Mouse (Mus musculus) T-helper 2 cell (primary cell): ENCODE measurements at regions not wholly inside any gene's neighbourhood (a gene's known extent, or its start where the extent isn't known, plus 50 kb on each side); places are given as distances from the start of the nearest gene placed in this dataset.

Source experiments
- in situ Hi-C: fragments of 300-600 bp; cut with MboI, MseI; formaldehyde crosslinking; loops from one replicate; pipeline ENCODE4 v1.15.1; 2025; ENCODE audit warnings: high pct_unique_total_duplicates

- in situ Hi-C loops: no loop called here
Observed at GRCm38 (mm10) chr6:36058206-36058605, 329.7 kb upstream of the Chrm2 start.

- in situ Hi-C loops: no loop called here
Observed at GRCm38 (mm10) chr6:36060411-36060810, 327.5 kb upstream of the Chrm2 start.

GRCm38 (mm10) chr6:36064919-36065318 is 323.0 kb upstream of the Chrm2 start:
- in situ Hi-C loops: no loop called here

GRCm38 (mm10) chr6:36068690-36069089 is 319.2 kb upstream of the Chrm2 start:
- in situ Hi-C loops: no loop called here

DNA sequence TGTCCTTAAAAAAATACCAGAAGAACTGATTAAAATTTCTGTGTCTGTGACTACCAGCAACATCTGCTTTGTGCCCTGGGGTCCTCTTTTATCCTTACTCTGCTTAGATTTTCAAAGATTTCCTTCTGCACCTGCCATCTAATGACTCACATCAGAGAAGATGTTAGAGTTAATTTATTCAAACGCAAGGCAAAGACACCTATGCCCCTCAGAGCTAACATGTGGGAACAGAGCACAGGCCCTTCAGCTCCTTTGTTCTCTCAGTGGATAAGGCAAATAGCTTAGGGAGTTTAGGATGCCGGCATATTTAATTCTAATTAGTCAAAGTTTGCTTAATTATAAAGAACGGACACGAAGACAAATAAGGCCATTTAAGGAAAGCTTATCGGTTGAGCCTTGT is 308.3 kb upstream of the Chrm2 start:
- in situ Hi-C loops: no loop called here

DNA sequence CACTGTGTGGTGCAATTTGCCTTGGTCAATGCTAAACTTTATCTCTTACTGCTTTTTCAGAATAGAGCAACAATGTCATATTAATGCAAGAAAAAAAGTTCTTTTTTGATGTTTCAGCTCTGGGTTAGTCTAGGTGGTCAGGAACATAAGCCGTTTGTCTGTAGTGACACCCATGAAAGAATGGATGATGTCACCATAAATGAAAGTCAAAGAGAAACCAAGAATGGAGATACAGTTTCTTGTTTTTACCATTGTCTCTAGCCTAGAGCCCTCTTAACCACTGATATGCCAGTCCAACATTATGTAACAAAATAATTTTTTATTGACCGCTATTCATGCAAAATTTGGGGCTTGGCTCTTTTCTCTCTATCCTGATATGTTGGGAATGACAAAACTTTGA is 294.3 kb upstream of the Chrm2 start:
- in situ Hi-C loops: no loop called here

DNA sequence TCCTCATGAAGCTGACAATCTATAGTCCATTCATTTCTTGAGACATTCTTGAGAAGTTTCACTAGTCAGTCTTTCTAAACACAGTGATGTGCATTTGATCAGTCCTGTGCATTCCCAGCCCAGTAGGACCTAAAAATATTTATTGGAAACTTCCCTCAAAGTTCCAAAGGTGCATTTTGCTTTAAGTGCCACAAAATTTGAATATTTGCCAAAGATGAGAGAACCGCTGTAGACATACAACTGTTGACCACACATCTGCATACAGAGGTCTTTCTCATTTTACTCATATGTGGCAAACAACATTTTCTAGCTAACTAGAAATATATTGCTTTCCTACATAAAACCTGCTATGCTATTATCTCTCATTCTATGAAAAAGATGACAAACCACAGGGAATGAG is 293.8 kb upstream of the Chrm2 start:
- in situ Hi-C loops: no loop called here

GRCm38 (mm10) chr6:36097391-36097790 is 290.5 kb upstream of the Chrm2 start:
- in situ Hi-C loops: no loop called here

DNA sequence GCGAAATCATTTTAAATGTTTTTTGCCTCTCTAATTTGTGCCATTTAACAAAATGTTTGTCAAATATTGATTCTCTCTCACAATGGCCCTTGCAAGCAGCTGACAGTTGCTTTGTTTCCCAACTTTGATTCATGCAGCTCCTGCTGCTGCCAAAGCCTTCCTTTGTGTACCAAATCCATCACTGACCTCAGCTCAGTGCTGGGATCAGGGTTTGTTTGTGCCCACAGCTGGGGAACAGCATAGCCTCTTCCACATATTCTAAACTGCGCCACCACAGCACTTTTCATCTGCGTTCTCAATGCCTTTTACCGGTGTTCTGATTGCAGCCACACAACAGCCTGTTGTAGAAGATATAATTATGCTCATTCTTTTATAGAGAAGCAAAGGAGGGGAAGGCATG is 289.7 kb upstream of the Chrm2 start:
- in situ Hi-C loops: no loop called here

DNA sequence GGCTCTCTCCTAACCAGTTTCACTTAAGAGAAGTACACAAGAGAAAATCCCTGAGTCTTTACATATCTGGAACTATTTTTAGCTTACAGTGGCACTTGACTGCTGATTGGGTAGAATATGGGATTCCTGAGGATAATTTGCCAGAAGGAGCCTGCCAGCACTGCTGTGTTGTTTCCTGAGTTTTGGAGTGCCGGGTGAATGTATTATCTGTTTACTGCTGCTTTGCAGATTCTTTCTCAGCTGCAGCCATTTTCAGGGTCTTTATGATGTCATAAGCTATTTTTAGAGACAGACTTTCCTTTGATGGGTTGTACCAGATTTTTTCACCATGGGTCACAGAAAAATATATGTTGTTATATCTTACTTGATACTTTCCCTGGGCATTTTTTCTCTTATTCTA is 279.1 kb upstream of the Chrm2 start:
- in situ Hi-C loops: no loop called here

DNA sequence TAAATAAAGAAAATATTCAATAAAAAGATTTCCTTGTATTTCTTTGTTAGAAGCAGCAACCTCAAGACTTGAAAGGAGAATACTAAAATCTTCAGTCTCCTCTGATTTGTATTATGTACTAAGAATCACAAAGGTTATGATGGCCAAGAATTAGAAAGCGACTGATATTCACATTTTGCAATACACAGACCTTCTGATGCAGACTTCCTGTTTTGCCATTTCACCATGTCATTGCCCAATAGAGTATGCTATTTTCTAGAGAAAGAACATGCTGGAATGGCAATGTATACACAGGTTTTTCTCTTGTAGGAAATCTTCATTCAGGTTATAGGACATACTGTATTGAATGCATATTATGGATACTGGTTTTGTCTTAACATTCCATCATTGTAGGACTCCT is 250.7 kb upstream of the Chrm2 start:
- in situ Hi-C loops: loop anchor here (10.0 kb wide), 1 partner anchor 272 kb away; no protein-coding TSS in a partner anchor

DNA sequence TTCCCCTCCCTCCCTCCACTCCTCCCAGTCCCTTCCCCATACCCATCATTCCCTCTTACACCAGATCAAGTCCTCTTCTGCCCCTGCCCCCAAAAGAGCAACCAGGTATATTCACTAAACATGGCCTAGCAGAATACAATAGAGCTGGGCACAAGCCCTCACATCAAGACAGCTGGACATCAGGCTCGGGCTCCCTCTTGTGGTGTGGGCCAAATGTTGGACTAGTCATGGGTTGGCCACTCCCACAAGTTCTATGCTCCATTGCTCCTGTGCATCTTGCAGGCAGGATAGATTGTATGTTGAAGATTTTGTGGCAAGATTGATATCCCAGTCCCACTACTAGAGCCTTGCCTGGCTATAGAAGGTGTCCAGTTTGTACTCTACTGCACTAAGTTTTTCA is 240.6 kb upstream of the Chrm2 start:
- in situ Hi-C loops: no loop called here

- in situ Hi-C loops: no loop called here
Observed at GRCm38 (mm10) chr6:36174514-36174913, 213.4 kb upstream of the Chrm2 start.

DNA sequence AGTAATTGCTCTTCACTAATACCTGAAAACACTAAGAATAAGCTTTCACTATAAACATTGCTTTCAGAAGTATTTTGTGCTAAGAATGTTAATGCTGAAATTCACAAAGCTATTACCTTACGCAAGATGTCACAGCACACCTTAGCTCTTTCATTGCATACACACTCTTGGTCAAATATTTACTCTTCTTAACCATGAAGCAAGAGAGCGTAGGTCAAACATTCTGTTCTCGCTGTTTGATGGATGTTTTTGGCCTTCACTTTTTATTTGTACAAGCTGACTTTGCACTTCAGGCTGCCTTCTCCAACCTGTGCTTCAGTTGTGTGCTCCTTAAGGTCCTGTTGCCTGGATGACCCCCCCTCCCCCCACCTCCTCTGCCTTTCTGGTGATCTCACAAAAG is 212.8 kb upstream of the Chrm2 start:
- in situ Hi-C loops: no loop called here

- in situ Hi-C loops: no loop called here
Observed at GRCm38 (mm10) chr6:36179895-36180294, 208.0 kb upstream of the Chrm2 start.

DNA sequence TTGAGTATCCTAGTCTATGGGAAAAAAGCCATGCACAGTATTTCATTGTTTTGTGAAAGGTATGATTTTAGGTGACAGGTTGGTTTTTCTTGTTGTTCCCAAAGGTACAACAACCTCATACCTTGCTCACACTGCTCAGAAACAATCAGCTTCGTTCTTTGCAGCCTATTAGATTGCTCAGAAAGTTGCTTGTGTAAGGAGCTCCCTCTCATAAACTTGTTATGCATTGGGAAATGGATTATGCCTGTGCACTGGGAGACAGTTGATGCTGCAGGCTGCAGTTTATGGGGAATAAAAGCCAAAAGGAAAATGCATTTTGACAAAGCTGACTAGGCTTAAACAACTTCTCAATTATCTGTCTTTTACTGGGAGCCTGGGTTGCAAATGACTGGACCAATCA is 205.2 kb upstream of the Chrm2 start:
- in situ Hi-C loops: no loop called here

GRCm38 (mm10) chr6:36206666-36207065 is 181.2 kb upstream of the Chrm2 start:
- in situ Hi-C loops: no loop called here

DNA sequence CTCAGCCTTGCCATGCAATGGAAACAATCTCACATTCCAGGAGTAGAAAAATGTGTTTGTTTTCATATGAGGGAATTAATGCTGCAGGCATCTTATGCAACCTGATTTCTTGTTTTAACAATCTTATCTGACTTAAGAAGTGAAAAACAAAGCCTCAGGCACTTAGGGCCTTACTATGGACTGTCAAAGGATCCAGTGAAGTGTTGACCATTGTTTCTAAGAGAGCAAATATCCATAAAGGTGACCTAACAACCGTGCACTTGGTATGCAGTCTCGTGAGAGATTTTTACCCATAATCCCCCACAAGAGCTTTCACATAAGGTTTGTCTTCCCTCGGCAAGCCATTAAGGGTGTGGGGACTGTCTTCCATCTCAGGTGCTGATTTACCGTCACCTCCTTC is 166.6 kb upstream of the Chrm2 start:
- in situ Hi-C loops: no loop called here

DNA sequence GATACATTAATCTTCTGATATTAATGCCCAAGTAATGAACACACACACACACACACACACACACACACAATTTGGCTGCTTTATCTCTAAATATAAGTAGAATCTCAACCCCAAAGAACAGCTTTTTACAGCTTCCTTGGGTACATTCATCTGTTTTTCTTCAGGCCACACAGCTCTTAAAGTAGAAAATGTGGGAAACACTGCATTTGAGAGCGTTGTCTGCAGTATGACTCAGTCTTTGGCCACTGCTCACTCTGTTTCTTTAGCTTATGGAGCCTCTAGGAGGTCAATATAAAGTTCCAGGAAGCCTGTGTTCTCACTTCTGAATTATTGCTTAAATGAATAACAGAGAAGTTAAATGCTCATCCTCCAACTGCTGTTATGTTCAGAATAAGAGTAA is 153.4 kb upstream of the Chrm2 start:
- in situ Hi-C loops: no loop called here

DNA sequence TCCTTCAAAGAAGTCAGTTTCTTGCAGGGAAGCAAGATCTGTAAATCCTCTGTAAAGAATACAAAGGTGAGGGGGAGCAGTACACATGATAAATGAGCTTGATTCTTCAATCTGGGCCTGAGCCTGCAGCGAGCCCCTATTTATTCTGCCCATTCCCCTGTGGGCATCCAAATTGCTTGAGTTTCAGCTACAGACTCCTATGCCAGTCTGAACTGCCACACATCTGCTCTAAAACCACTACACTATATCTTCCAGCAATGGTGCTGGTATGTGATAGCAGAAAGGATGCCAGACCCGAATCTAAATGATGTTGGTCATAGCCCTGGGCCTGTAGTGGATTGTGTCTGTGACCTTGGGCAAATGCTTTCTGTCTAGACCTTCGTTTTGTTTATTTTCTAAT is 140.9 kb upstream of the Chrm2 start:
- in situ Hi-C loops: no loop called here

DNA sequence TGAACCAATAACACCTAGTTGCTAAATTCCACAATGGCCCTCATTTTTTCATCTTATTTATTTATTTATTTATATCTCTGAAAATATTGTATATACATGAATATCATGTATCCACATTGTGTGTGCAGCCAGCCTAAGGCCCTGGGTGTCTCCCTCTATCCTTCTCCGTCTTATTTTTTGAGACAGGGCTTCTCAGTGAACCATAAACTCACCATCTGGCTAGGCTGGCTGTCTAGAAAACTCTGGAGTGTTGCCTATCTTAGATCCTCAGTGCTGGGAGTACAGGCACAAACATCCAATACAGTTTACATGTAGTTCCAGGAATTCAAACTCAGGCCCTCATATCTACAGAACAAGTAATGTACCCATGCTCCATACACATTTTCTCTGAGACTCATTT is 139.7 kb upstream of the Chrm2 start:
- in situ Hi-C loops: no loop called here

DNA sequence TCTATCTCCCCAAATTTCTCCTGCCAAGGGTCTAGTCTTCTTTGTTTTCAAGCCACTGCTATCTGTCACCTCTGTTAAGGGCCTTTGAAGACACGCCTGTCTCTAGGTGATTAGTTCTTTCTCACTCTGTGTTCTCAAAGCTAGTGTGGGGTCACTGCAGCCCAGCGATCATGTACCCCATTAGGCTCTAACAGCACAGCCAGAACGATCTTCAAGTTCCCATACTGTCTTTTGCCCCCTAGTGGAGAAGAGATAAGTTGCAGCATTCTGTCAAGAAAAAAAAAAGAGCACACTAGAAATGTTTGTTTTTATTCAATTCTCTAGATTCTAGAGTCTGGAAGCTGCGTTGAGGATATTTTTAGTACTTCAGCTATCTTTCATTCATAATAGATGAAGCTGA is 138.8 kb upstream of the Chrm2 start:
- in situ Hi-C loops: no loop called here

GRCm38 (mm10) chr6:36266717-36267402 is 121.0 kb upstream of the Chrm2 start:
- in situ Hi-C loops: no loop called here

DNA sequence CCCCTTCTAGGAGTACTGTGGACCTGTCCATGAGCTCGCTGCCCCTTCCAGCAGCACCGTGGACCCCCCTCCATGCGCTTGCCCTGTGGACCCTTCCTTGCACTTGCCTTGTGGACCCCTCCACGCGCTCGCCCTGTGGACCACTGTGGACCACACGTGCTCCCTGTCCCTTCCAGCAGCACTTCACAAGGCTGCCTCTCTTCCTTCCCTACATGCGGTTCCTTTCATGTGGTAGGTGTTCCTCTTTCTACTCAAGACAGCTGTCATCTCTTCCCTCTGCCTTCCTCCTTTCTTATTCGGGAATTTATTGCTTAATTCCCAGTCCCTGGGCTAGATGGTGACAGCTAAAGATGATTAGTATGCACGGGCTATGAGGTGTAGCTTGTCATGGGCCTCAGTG is 101.2 kb upstream of the Chrm2 start:
- in situ Hi-C loops: no loop called here
